Mouse (Mus musculus) urinary bladder, adult 18-20 months (tissue): ENCODE results near the gene Grb10.

Source experiments
- DNase-seq, 2 experiments: peaks; one replicate each; pipeline ENCODE4 v3.0.0; 2022; ENCODE audit warnings: low spot score in 2 of 2, mixed read lengths in 2 of 2

The Grb10 gene

DNA sequence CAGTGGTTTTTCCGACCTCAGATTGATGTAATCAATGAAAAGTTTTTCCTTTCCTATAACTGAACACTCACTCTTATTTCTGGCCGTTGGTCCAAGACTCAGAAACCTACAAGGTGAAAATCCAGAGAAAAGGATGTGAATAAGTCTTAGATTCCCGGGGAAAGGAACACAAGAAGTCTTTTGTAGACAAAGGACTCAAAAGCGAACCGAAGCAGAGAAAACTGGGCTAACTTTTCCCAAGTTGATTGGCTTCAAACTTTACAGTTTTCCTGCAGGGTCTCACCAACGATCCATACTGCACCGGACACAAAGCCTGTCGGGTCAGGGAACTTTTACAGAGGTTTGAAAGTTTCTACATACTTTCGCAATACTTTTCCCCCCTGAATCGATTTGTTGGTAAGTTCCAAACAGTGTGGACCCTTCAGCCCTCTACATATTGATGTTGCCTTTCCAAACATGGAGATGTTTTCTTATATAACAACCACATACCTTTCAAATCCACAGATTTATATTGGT is at the start of gene Grb10:
TSS of gene Grb10 (minus strand) at position 214 of the 516 bp plus-strand sequence.
- no peak for DNase-seq

DNA sequence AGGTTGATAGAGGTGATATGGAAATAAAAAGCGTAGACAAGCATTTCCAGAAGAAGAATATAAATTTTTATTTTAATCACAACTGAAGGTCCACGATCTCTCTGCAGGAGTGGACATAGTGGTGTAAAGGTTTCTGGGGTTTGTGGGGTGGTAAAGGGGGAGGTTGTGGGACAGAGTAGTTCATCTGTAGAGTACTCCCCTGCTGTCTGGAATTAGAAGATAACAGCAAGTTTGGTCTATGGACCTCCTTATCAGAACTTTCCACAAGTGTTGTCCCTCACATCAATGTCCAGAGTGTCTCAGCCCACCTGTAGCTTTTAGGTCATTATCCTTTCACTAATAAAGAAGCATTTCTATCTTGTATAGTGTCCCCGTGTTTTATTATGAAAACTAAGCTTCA is 43.2 kb upstream of the Grb10 start:
- no peak for DNase-seq

DNA sequence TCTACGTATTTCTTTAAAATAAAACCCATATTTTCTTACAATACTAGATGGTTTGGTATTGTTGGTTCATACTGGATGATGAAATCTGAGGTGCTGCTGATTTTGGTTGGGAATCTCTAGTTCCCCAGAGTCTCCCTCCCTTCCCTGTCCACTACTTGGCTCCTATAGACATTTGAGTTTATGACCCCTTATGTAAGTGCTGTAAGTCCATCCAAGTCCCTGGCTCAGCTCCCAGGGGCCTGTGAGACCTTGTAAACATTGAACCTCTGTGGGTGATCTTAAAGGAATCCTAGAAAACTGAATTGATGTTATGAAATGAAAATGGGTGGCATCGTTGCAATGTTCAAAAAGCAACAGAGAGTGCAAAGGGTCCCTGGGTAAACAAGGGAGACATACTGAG is 40.7 kb upstream of the Grb10 start:
- no peak for DNase-seq

DNA sequence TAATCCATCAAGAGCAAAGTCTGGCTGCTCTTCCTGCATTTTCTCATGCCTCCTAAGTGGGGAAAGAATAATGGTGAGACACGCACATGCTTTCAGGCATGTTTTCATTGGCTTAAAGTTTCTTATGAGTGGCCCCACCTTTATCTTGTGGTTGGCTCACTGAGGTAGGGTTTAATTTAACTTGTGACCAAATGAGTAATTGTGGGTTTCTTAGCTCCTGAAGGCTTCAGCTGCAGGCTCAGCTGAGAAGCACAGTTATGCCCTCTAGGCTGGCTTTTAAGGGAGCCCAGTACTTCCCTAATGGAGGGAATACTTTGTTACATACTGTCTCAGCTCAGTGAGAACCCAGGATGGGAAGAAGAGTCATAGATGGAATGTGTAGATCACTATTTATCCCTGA is 37.0 kb upstream of the Grb10 start:
- no peak for DNase-seq

DNA sequence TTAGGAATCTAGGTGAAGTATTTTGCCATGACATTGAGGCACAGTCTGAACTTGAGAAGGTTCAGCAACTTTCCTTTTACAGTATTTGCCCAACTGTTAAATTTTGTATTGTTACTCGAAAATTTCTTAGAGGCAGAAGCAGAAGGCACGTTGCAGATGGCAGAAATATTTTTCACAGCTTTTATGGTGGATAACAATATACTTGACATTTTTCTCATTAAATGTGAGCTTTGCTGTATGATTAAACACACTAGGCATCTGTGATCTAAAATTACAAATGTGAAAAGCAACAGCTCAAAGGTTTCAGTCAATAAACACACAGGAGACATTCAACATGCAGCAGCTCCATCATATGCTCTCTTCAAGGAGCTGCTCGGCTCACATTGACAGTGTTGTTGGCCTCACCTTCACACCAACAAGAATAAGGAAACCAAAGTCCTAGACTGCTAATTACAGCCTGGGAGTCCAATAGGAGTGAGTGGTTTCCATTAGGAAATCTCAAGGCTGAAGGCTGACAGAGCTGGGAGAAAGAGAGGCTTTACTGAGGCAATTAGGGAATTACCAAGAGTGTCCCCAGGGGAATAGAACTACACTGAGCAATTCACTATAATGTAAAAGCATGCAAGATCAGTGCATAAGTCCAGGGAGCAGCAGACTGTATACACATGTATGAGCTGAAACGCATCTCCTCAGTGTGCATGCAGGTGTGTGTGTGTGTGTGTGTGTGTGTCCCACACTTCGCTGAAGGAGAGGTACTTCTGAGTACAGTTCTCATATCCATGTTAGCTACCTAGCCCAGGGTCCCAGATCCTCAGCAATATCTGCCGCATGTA is 35.1 kb upstream of the Grb10 start:
- DNase-seq, result no peak

DNA sequence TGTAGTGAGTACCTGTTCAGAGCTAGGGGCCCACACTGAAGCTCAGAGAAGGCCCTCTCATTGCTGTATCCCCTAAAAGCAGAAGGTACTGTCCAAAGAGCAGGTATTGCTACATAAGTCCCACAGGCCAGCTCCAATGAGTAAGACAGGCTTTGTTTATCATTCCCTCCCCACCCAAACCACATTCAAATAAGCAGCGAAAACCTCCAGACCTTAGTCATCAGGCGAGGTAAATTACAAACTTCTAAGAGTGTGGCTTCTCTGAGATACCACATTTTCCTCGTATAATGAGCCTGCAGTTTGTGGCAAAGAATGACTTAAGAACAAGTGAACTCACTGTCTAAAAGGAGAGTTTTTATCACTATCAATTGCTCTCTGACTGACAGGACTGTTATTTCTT is 33.8 kb upstream of the Grb10 start:
- DNase-seq, result no peak

DNA sequence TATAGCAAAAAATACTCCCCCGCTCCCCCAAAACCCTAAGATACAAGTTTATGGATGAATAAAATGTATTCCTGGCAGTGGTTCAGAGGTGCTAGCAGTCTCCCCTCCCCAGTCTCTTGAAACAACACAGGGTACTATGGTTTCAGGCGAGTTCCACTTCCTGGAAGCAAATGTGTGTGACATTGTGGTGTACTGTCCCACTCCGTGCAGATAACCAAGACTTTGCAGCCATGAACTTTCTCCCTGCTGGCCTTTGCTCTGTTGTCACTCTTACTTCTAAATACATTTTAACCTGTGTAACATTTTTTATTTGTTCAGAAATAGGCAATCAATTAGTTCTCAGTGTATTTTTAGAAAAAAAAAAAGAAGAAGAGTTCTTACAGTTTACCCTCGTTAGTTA is 20.5 kb upstream of the Grb10 start:
- DNase-seq, result no peak

DNA sequence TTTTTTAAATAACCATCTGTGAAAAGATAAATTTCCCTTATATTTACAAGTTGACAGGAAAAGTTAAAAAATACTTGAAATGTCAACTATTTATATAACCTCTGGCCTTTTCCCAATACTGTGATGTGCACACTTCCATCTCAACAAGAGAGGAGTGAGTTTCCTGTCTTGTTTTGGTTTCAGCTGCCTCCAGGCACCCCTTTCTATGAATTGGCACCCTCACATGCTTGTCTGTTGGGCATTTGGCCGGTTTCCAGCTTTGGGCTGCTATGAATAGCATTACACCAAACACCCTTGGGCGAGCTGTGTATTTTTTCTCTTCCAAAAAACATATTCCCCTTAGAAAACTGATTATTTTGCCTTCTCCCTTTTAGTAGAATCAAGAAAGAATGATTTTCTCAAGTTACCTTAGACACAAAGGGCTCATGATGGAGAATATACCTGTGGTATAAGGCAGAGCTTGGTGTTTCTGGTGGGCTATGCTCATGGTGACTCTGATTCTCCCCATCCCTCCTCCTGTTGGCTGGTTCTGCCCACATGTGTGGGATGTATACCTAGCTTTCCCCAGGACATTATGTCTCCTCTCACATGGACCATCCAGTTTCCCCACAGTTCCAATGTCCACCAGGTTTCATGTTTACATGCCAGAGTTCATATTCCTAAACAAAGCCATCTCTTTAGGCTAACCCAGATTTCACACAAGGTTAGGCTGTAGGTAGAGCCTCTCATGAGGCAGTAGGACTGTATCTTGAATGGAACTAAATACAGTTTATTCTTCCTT is 10.3 kb upstream of the Grb10 start:
- DNase-seq, result no peak

DNA sequence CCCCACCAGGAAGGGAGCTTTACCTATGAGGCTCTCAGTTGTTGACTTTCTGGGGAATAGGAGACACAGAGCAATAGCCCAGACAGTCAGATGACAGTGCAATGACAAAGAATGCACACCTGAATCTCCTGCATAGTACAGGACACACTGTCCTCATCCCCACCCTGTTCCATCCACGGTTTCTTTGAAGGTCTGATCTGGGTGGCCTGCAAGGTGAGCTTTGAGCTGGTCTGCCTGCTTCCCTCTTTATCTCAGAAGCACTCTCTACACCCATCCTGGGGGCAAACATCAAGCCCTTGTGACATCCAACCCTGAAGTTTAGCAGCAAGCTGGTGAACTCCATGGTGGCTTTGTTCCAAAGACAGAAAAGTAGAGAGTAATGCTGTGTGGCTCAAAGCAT is 9.7 kb upstream of the Grb10 start:
- no peak for DNase-seq

DNA sequence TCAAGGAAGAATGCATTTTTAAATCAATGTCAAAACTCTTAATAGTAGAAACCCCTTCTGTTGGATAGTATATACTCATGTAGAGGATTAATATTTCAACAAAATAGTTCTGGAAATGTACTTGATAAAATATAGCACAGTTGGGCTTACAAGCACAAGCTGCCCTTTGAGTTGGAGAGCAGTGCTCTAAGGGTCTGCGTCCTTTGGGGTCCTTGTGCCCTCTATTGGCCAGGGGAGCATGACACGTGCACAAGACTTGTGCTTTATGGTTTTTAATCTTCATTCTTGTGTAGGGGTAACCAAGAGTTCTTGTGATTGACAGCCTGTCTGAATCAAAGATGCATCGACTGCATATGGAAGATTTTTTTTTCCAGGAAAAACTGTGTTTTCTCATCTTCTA is 5.8 kb upstream of the Grb10 start:
- DNase-seq, result no peak

DNA sequence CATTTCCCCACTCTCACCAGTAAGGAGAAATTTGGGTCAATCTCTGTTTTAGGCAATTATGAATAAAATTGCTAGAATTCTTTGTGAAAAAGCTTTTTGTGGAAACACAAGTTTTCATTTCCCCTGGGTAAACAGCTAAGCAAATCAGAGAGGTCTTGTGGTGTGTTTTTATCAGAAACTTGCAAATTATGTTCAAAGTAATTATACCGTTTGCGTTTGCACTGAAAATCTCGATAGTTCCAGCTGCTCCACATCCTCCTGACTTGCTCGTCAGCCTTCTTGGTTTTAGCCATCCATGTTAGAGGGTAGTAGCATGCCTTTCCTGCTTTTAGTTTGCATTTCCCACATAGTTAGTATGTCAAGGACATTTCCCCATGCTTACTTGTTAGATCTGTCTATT is 3.3 kb upstream of the Grb10 start:
- DNase-seq, result no peak

DNA sequence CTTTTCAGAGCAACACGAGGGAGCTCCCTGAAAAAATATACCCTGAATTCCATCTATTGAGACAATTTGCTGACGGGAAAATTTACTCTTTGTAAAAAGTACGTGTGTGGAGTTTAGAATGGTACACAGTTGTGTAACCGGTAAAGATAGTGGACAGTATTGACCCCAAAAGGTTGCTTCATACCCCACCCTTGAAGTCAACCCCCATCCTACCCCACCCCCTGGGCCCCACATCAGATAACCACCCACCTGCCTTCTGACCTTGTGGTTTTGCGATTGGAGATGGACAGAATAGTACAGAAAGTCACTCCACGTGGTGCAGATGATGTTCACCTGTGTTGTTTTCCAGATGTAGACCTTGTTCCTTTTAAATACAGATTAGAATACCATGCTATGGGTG is 2.9 kb upstream of the Grb10 start:
- no peak for DNase-seq

DNA sequence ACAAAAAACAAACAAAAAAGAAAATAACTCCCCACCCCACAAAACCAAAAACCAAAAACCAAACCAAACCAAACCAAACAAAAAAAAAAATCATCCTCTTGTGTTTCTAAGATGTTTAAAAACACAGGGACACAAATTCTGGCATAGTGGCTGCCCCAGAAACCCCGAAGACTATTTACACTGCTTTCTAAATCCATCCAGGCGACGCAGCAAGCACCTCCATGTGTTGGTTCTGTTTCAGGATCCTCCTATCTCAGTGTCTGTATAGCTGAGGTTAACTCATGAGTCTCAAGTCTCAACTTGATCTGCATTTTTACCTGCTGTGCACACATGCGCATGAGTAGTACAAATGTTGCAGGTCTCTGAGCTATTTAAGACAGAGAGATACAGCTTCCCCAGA is 1.9 kb upstream of the Grb10 start:
- DNase-seq, result no peak

DNA sequence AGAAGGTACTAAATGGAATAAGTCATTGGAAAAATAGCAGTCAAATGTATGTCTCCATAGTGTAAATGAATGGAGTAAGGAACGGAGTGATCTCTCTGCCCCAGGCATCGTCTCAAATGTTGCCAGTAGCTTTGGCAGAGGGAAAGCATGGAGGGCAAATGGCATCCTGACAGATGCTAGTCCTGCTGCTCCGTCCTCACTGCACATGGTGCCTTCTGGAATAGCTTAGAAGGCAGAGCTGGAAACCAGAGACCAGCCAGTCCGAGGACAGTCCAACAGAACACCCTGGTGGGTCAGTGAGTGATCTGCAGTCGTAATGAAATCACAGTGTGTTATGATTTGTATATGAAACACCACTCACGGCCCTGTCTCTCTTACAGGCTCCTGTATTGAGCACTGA is 1.3 kb upstream of the Grb10 start:
- no peak for DNase-seq

DNA sequence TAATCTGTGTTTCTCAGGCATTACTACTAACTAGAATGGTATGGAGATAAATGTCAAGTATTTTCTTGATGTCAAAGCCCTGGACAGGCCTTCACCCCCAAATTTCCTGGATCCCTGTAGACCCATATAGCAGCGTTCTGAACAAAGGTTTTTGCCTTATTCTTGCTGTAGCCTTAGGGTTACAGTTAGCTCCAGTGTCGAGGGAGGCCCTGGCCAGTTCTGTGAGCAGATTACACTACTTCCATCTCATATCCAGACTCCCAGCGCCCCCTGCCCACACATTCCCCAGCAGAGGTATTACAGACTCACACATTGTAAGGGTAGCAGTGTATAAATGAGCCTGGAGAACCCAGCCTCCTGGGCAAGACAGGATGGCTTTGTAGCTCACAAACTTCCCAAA is 615 bp upstream of the Grb10 start:
- DNase-seq, result no peak

DNA sequence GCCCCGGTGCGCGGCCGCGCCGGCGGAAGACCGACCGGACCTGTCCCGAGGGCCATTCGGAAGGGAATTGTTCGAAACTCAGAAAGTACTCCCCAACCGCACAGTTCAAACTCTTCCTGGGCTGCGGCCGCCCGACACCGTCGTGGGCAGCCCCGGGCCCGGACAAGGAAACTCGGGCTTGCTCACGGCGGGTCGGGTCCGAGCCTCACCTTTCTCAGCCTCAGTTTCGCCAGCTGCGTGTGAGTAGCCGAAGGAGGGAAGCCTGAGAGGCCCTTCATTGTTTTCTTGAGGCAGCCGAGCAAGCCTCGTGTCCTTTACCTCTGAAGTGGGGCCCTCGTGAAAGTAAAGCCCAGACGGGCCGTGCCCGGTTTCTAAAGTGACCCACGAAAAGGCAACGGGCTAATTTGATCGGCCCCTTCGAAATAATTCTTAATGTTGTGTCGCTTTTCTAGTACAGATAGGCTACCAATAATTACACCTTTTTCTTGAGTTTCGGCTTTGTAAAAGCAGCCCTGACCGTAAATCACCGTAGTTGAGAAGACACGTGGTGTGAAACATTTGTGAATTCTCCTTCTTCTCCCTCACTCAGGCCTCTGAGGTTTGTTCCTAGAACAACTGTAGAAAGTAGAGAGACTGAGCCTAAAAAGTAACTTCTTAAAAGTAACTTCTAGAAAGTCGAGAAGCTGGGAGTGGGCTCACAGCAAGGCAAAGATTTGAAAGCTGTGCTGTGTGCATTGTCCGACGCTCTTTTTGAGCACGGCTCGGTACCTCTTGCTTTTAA is 604 bp downstream of the Grb10 start:
- DNase-seq, result no peak

DNA sequence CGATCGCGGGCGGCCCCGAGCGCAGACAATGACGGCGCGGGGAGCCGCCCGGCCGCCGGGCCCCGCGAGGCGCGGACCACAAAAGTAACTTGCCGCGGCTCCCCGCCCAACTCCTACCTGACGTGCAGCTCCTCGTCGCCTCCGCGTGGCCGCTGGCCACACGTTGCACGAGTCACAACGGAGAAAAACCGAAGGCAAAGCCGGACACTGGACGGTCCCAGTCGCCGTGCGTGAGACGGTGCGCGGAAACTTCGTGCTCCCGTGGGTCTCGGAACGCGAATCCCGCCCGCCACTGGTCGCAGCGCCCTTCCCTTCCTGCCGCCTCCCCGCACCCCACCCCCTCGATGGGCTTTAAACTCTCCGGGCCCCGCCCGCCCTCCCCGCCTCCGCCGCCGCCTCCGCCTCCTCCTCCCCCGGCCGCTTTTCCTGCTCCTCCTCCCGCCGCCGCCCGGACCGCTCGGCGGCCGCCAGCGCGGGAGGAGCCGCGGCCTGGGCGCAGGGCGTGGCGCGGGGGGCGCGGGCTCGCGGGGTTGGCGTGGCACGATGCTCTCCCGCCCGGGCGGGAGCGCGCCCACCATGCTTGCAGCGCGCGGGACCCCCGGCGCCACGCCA is 1.3 kb downstream of the Grb10 start:
- peak; percentile 9 to 39 for DNase-seq

DNA sequence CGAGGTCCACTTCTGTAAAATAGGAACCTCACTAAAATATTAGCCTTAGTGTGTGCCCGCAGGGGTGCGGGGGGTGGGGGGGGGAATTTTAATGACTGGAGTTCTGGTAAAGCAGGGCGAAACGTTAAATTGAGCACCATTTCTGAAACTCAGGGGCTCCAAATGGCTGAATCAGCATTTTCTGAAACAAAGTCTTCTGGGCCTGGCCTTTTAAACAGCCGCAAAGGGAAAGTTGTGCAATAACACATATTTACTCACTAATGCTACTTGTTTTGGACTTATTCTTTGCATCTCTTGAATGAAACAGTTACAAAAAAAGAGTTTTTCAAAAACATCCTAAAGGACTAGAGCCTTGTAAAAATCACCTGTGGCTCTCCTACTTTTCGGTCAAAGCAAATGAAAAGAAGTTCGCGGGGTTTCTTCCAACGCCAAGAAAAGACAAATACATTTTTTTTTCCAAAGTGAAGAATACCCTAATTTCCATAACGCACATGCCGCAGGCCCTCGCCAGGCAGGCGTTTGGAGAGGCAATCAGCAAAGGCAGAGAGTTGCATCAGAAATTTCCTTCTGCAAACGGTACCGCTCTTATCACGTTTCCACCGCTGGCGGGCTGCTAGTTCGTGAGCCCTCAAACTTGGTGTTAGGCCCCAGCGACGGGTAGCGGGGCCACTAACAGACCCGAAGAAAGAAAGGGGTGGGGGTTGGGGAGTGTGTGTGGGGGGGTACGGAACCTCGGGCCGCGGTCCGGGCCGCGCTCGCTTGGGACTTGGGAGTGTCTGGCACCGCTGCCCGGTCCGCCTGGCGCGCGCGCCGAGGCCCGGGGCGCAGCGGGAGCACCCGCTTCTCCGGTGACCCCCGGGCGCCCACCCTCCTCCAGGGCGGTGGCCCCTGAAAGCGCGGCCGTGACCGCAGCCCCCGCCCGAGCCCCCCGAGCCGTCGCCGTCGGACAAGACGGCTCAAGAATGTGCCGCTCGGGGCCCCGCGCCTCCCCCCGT is 2.3 kb downstream of the Grb10 start:
- no peak for DNase-seq

DNA sequence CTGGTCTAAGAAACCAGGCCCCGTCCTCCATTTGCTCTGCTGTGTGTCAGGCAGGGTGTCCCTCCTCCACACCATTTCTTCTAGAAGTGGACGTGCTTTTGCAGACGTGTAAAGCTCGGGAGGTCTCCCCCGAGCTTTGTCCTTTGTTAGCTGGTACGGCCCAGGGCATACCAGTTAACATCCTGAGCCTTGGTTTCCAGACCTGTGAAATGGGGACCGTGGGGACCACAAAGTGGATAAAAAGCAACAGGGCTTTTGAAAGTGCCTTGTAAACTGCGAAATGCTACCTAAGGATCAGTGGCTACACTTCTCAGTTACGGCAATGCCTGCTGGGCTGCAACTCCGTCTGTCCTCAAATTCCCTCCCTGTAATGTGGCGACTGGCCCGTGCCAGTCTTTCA is 3.2 kb downstream of the Grb10 start:
- DNase-seq, result no peak

DNA sequence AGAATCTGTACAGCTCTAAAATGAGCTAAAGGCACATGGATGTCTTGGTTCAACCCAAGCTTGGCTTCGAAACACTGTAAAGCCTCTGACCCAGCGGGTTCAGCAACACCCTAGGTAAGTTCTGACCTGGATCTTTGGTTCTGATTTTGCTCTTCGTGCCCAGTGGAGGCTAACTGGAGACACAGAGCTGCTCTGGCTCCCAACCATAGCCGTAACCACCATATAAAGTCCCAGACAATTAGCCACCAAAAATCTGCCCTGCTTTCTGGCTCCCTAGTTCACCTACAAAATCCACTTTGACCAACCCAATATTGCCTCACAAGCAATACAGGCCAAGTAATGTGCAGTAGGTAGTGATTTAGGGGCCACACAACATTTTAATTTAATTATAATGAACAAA is 3.7 kb downstream of the Grb10 start:
- DNase-seq, result no peak

DNA sequence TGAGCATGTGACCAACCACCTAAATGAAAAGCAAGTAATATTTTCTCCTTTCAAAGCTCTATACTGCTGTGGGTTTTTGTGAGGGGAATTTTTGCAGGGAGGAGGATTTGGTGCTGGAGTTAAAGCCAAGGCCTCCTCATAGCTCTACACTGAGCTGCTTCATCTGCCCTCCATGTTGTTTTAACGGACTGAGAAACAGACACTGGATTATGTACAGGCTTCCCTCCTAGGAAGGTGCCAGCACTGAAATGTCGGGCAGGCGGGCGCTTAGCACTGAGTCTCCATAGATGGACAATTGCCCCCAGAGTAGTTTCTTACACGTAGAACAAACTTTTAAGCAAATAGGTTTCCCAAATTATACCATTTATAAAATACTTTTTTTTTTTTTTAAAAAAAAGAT is 4.1 kb downstream of the Grb10 start:
- no peak for DNase-seq
